Mouse (Mus musculus) natural killer cell, adult 2 months (primary cell): ENCODE data around the gene Scrn1.

Experiments
- DNase-seq, 2 experiments: peaks; one replicate each; pipeline ENCODE4 v3.0.0; 2022; ENCODE audit warnings: low spot score in 2 of 2

Scrn1 gene

GRCm38 (mm10) chr6:54531048-54531481 lies 35.2 kb downstream of the Scrn1 start:
- DNase-seq, result no peak

GRCm38 (mm10) chr6:54530182-54530581 lies 36.1 kb downstream of the Scrn1 start:
- no peak for DNase-seq

GRCm38 (mm10) chr6:54528666-54529065 lies 37.6 kb downstream of the Scrn1 start:
- no peak for DNase-seq

GRCm38 (mm10) chr6:54518758-54519157 lies 47.5 kb downstream of the Scrn1 start:
- DNase-seq, result no peak

GRCm38 (mm10) chr6:54516512-54517134 lies 49.7 kb downstream of the Scrn1 start:
- no peak for DNase-seq

- DNase-seq, result no peak
Measured at GRCm38 (mm10) chr6:54512256-54512655, 54.0 kb downstream of the Scrn1 start.

GRCm38 (mm10) chr6:54509264-54509663 lies 57.0 kb downstream of the Scrn1 start:
- DNase-seq, result no peak

- DNase-seq, result no peak
Measured at GRCm38 (mm10) chr6:54508256-54508793, 58.0 kb downstream of the Scrn1 start.

- no peak for DNase-seq
Measured at GRCm38 (mm10) chr6:54507808-54508207, 58.5 kb downstream of the Scrn1 start.

- DNase-seq, result no peak
Measured at GRCm38 (mm10) chr6:54507002-54507401, 59.3 kb downstream of the Scrn1 start.

- no peak for DNase-seq
Measured at GRCm38 (mm10) chr6:54506318-54506717, 60.0 kb downstream of the Scrn1 start.

- no peak for DNase-seq
Measured at GRCm38 (mm10) chr6:54502661-54503115, 63.6 kb downstream of the Scrn1 start.

- DNase-seq, result no peak
Measured at GRCm38 (mm10) chr6:54496214-54496613, 70.1 kb downstream of the Scrn1 start.

GRCm38 (mm10) chr6:54494612-54495398 lies 71.5 kb downstream of the Scrn1 start:
- DNase-seq, result peak; percentile 51 to 67

- no peak for DNase-seq
Measured at GRCm38 (mm10) chr6:54494097-54494496, 72.2 kb downstream of the Scrn1 start.

- DNase-seq, result no peak
Measured at GRCm38 (mm10) chr6:54491074-54491473, 75.2 kb downstream of the Scrn1 start.

- no peak for DNase-seq
Measured at GRCm38 (mm10) chr6:54485973-54486569, 80.2 kb downstream of the Scrn1 start.

GRCm38 (mm10) chr6:54485435-54485901 lies 80.8 kb downstream of the Scrn1 start:
- DNase-seq, result no peak

GRCm38 (mm10) chr6:54485000-54485399 lies 81.3 kb downstream of the Scrn1 start:
- no peak for DNase-seq

- no peak for DNase-seq
Measured at GRCm38 (mm10) chr6:54481390-54482112, 84.7 kb downstream of the Scrn1 start.

GRCm38 (mm10) chr6:54478646-54479324 lies 87.5 kb downstream of the Scrn1 start:
- DNase-seq, result no peak
